18 mouse cellular contexts compared by ENCODE assay signal in genomic region chr3:145248040-145248439, GRCm38 (mm10). TPM values are rescaled to one million over a fixed set of nuclear protein-coding genes. Genes with fewer than 3 reads are reported as not detected.
"Had no signal": no experiment of that assay in that cellular context is flagged by ENCODE, and none has a peak within 500 bp of the region (broad histone marks: within the 10 kb centered on the region; RNA-seq: fewer than 3 reads in every experiment).

No protein-coding gene starts in this region.

- H3K36me3 ChIP-seq: neural tube, embryonic 13.5 days; neural tube, embryonic 15.5 days; stomach, embryonic 15.5 days had no signal

- H3K9me3 ChIP-seq: neural tube, embryonic 13.5 days; neural tube, embryonic 15.5 days; stomach, embryonic 15.5 days had no signal

- H3K27me3 ChIP-seq: neural tube, embryonic 13.5 days; neural tube, embryonic 15.5 days; stomach, embryonic 15.5 days had no signal

- DNase-seq: retina, postnatal 1 day; right cerebral cortex, adult 18-20 months; right cerebral cortex, postnatal 14 days; right cerebral cortex, postnatal 25 days; right cerebral cortex, postnatal 4 days; spleen, adult 18-20 months; thymus, adult 18-20 months; thymus, adult 2 months; thymus, postnatal 14 days; thymus, postnatal 25 days; thymus, postnatal 36 days; thymus, postnatal 4 days had no signal

- H3K9ac ChIP-seq: neural tube, embryonic 13.5 days; neural tube, embryonic 15.5 days; stomach, embryonic 15.5 days had no signal

- H3K4me1 ChIP-seq: neural tube, embryonic 13.5 days; neural tube, embryonic 15.5 days; stomach, embryonic 15.5 days had no signal

- H3K4me3 ChIP-seq: neural tube, embryonic 13.5 days; neural tube, embryonic 15.5 days; stomach, embryonic 15.5 days had no signal

- H3K27ac ChIP-seq: neural tube, embryonic 13.5 days; neural tube, embryonic 15.5 days; stomach, embryonic 15.5 days; stomach, postnatal 0 days had no signal

- H3K4me2 ChIP-seq: neural tube, embryonic 13.5 days; neural tube, embryonic 15.5 days; stomach, embryonic 15.5 days had no signal

RNA-seq across cellular contexts. Expression of gene Col24a1, which starts 44.2 kb away (rescaled TPM):
- total RNA-seq: neutrophil, adult 5-6 weeks had no signal
- polyA plus RNA-seq: spleen, adult 2 months had no signal
